In the genomic region with DNA sequence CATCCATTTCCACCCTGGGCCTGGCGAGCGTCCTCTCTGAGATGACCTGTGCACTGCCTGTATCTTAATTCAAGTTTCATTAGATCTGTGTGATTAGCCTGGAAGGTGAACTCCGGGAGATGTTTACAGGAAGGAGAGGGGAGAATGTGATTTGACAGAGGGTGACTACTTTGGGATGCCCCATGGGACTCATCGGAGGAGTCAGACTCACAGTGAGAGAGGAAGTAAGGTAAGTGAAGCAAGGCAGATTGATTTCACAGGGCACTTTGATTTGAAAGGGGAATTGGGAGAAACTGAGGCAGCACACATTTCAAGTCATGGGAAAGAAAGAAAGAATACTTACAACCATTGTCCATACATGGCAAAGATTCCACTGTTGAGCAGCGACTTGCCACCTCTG, we compare ENCODE assay signal across 25 mouse cellular contexts. TPM values are rescaled to one million over a fixed set of nuclear protein-coding genes. Genes with fewer than 3 reads are reported as not detected.
DNase-seq lines count a peak whose midpoint lies in the region; ATAC-seq and TF ChIP-seq lines count a peak whose summit lies in the region.
"Had no signal": no experiment of that assay in that cellular context is flagged by ENCODE, and none has a peak within 500 bp of the region (broad histone marks: within the 10 kb centered on the region; RNA-seq: fewer than 3 reads in every experiment).

No protein-coding gene starts in this region.

- ATAC-seq in heart, embryonic 11.5 days (replicated peaks; ENCODE audit: insufficient number of reproducible peaks, low FRiP score, low TSS enrichment), result no peak
- ATAC-seq: CD4-positive, CD25-positive, alpha-beta regulatory T cell, adult 4 months; forebrain, embryonic 14.5 days; forebrain, embryonic 16.5 days had no signal

- no peak for TF ChIP-seq POLR2A in CH12.LX (IDR thresholded peaks at IDR 0.05; ENCODE audit: low read depth, low read length)
- no peak for TF ChIP-seq POLR2A in cerebellum, adult 2 months (IDR thresholded peaks at IDR 0.05; ENCODE audit: borderline replicate concordance, insufficient read depth, low read length)

- peak; percentile 64 for TF ChIP-seq EP300 in CH12.LX (IDR thresholded peaks at IDR 0.05; ENCODE audit: low read length)

- WGBS in heart, embryonic 11.5 days (ENCODE audit: insufficient replicate concordance), result 79% methylated on average over 5 of the region's 5 CpGs
- WGBS in cerebellum, adult 2 months, result 79% methylated on average over 5 of the region's 5 CpGs

- peaks cover 13% of the 10 kb centered on the region for H3K27me3 ChIP-seq in heart, embryonic 11.5 days (ENCODE audit: control insufficient read depth, insufficient read depth, low read length)
- H3K27me3 ChIP-seq in CH12.LX (replicated peaks), result peaks cover 8% of the 10 kb centered on the region
- no peaks in the 10 kb centered on the region for H3K27me3 ChIP-seq in cerebellum, adult 2 months (ENCODE audit: control insufficient read depth, insufficient read depth, low read length)

- peak; percentile 85 for DNase-seq in heart, adult 11 months
- peak; percentile 50 to 53 for DNase-seq in spleen, postnatal 36 days (ENCODE audit: low spot score in 2 of 2)
- DNase-seq in spleen, adult 12 weeks (ENCODE audit: low spot score), result no peak
- no peak for DNase-seq in CH12.LX (ENCODE audit: extremely low read depth)
- no peak for DNase-seq in cerebellum, adult 2 months
- DNase-seq in adrenal gland, postnatal 25 days, result no peak
- DNase-seq: adrenal gland, adult 2 months; adrenal gland, postnatal 10 days; adrenal gland, postnatal 36 days; cerebellum, adult 11-12 months; cerebellum, adult 8-10 months; cerebellum, adult 9-11 months; cerebellum, postnatal 14 days; cerebellum, postnatal 36 days; embryo, embryonic 11 days had no signal

- in situ Hi-C loops in CH12.LX (cut with MboI; ENCODE audit: low pct_ligation_motif_present, low pct_unique_long_range_greater_than_20kb, low sequenced_read_pairs), result no loop called here

- H3K79me2 ChIP-seq in CH12.LX (replicated peaks; ENCODE audit: control insufficient read depth, extremely low read depth, insufficient read depth, poor library complexity, severe bottlenecking), result no peaks in the 10 kb centered on the region

- no peak for TF ChIP-seq CTCF in CH12.LX (conservative IDR thresholded peaks at IDR 0.05 in 1 of 2, IDR thresholded peaks at IDR 0.05 in 1 of 2; ENCODE audit: low read depth in 2 of 2, low read length in 2 of 2)
- no peak for TF ChIP-seq CTCF in cerebellum, adult 2 months (IDR thresholded peaks at IDR 0.05; ENCODE audit: borderline replicate concordance, insufficient read depth, low read depth, low read length)

- no peak overlapping the region for H3K9ac ChIP-seq in heart, embryonic 11.5 days (ENCODE audit: low read depth, low read length)
- H3K9ac ChIP-seq in CH12.LX (ENCODE audit: insufficient read depth, low read depth), result no peak overlapping the region
- H3K9ac ChIP-seq: embryonic facial prominence, embryonic 13.5 days; embryonic facial prominence, embryonic 15.5 days; forebrain, embryonic 12.5 days had no signal

- no peaks in the 10 kb centered on the region for H3K9me3 ChIP-seq in heart, embryonic 11.5 days (replicated peaks; ENCODE audit: control insufficient read depth, low read length)
- peaks cover 10% of the 10 kb centered on the region for H3K9me3 ChIP-seq in CH12.LX (replicated peaks; ENCODE audit: low read length)
- H3K9me3 ChIP-seq: embryonic facial prominence, embryonic 13.5 days; embryonic facial prominence, embryonic 15.5 days; forebrain, embryonic 10.5 days; forebrain, embryonic 12.5 days had no signal

- dilution Hi-C loops in CH12.LX (cut with MboI; ENCODE audit: extremely low pct_ligation_motif_present, extremely low pct_unique_long_range_greater_than_20kb, low sequenced_read_pairs), result no loop called here

- no peaks in the 10 kb centered on the region for H3K36me3 ChIP-seq in heart, embryonic 11.5 days (ENCODE audit: control insufficient read depth, insufficient read depth, low read length)
- no peaks in the 10 kb centered on the region for H3K36me3 ChIP-seq in CH12.LX (replicated peaks in 1 of 2; ENCODE audit: control insufficient read depth in 1 of 2, insufficient read depth in 1 of 2, low read length in 1 of 2)
- H3K36me3 ChIP-seq: embryonic facial prominence, embryonic 13.5 days; embryonic facial prominence, embryonic 15.5 days; forebrain, embryonic 10.5 days; forebrain, embryonic 12.5 days had no signal

- no peak overlapping the region for H3K4me3 ChIP-seq in heart, embryonic 11.5 days (ENCODE audit: low read depth, low read length)
- no peak overlapping the region for H3K4me3 ChIP-seq in CH12.LX (replicated peaks in 1 of 3; ENCODE audit: low read depth in 2 of 3, low read length in 2 of 3, poor library complexity in 1 of 3)
- H3K4me3 ChIP-seq in cerebellum, adult 2 months (replicated peaks; ENCODE audit: insufficient read depth, low read depth, low read length), result no peak overlapping the region
- H3K4me3 ChIP-seq: embryonic facial prominence, embryonic 13.5 days; embryonic facial prominence, embryonic 15.5 days; erythroblast, embryonic 14.5 days; forebrain, embryonic 10.5 days; forebrain, embryonic 12.5 days had no signal

- TF ChIP-seq RAD21 in CH12.LX (IDR thresholded peaks at IDR 0.05; ENCODE audit: low read depth, low read length), result no peak

- H3K27ac ChIP-seq in heart, embryonic 11.5 days (ENCODE audit: low read depth, low read length), result no peak overlapping the region
- H3K27ac ChIP-seq in CH12.LX (ENCODE audit: insufficient read depth, low read depth), result no peak overlapping the region
- no peak overlapping the region for H3K27ac ChIP-seq in cerebellum, adult 2 months (ENCODE audit: insufficient read depth, low read length)
- H3K27ac ChIP-seq: embryonic facial prominence, embryonic 13.5 days; embryonic facial prominence, embryonic 15.5 days; forebrain, embryonic 10.5 days; forebrain, embryonic 12.5 days had no signal

- no peaks in the 10 kb centered on the region for H3K4me1 ChIP-seq in heart, embryonic 11.5 days (ENCODE audit: control insufficient read depth, insufficient read depth, low read length)
- H3K4me1 ChIP-seq in CH12.LX (ENCODE audit: control insufficient read depth in 1 of 2, insufficient read depth in 2 of 2), result peaks cover 3 to 20% of the 10 kb centered on the region in 2 experiments; a peak in 3 of 4 replicates
- no peaks in the 10 kb centered on the region for H3K4me1 ChIP-seq in cerebellum, adult 2 months (ENCODE audit: control insufficient read depth, insufficient read depth, low read length)
- H3K4me1 ChIP-seq: embryonic facial prominence, embryonic 13.5 days; embryonic facial prominence, embryonic 15.5 days had no signal

- H3K4me2 ChIP-seq in heart, embryonic 11.5 days, result no peak overlapping the region
- no peak overlapping the region; the same call in 1 of the 2 replicates for H3K4me2 ChIP-seq in CH12.LX (ENCODE audit: insufficient read depth, low read depth, poor library complexity, severe bottlenecking)
- H3K4me2 ChIP-seq: embryonic facial prominence, embryonic 13.5 days; embryonic facial prominence, embryonic 15.5 days; forebrain, embryonic 12.5 days had no signal

TF ChIP-seq in CH12.LX, 34 proteins besides CTCF, POLR2A, EP300 and RAD21:
- TF ChIP-seq SIN3A (IDR thresholded peaks at IDR 0.05; ENCODE audit: low read length) (0 out of 2 replicates have a peak, but pooled peaks have one; percentile 23), RCOR1 (conservative IDR thresholded peaks at IDR 0.05; ENCODE audit: low read depth, low read length) (no peak), IRF4 (IDR thresholded peaks at IDR 0.05; ENCODE audit: low read depth, low read length) (0 out of 2 replicates have a peak, but pooled peaks have one; percentile 43), BHLHE40 (IDR thresholded peaks at IDR 0.05; ENCODE audit: low read depth, low read length) (peak; percentile 23; the same call in 1 of the 2 replicates), MEF2A (IDR thresholded peaks at IDR 0.05; ENCODE audit: borderline replicate concordance, low read depth, low read length) (peak; percentile 44; the same call in 1 of the 2 replicates), PAX5 (IDR thresholded peaks at IDR 0.05; ENCODE audit: low read length) (no peak)

RNA-seq across cellular contexts. Expression of gene Flt3, which starts 5.8 kb away (rescaled TPM):
- polyA plus RNA-seq in heart, embryonic 11.5 days (2014; fragmentation: Nextera tagmentation; extraction: Ambion mirVana), result 0.10 TPM in 2 replicates
- total RNA-seq in CH12.LX (2012; rRNA removed) (0.76 TPM in 2 replicates), CH12.LX (2014; rRNA removed) (3.2 and 3.3 TPM in 2 replicates)
- polyA plus RNA-seq in CH12.LX (2012; ENCODE audit: insufficient read length, low read depth), result 2.0 and 2.3 TPM in 2 replicates
- polyA plus RNA-seq in cerebellum, adult 2 months (2012; rRNA removed), result 24.8 and 25.3 TPM in 2 replicates
- total RNA-seq in adrenal gland, postnatal 25 days (2021), result 0.33 TPM in 1 of 2 replicates, not detected in the other
- total RNA-seq: MEL had no signal
- polyA plus RNA-seq: forebrain, embryonic 10.5 days had no signal

RNA-seq across cellular contexts. Expression of gene Pan3, which starts 23.8 kb away (rescaled TPM):
- polyA plus RNA-seq in heart, embryonic 11.5 days (2014; fragmentation: Nextera tagmentation; extraction: Ambion mirVana), result 43.7 and 54.9 TPM in 2 replicates
- total RNA-seq in CH12.LX (2012; rRNA removed) (40.2 and 42.9 TPM in 2 replicates), CH12.LX (2014; rRNA removed) (43.5 and 47.2 TPM in 2 replicates)
- 24.4 and 37.6 TPM in 2 replicates for polyA plus RNA-seq in CH12.LX (2012; ENCODE audit: insufficient read length, low read depth)
- polyA plus RNA-seq in cerebellum, adult 2 months (2012; rRNA removed), result 97.4 and 105 TPM in 2 replicates
- 119 and 122 TPM in 2 replicates for total RNA-seq in adrenal gland, postnatal 25 days (2021)

Comparison
In these comparisons a context has a peak if more than half of its experiments do, and no peak if none do; other contexts are left out.
1. DNase-seq: peak in heart, adult 11 months (single experiment) and spleen, postnatal 36 days (2 of 2); none in spleen, adult 12 weeks (single experiment), CH12.LX (single experiment), cerebellum, adult 2 months (0 of 2) and adrenal gland, postnatal 25 days (single experiment).